Mouse (Mus musculus) small intestine, adult 2 months (tissue): ENCODE measurements at regions not wholly inside any gene's neighbourhood (a gene's known extent, or its start where the extent isn't known, plus 50 kb on each side); places are given as distances from the start of the nearest gene placed in this dataset.

Source experiments
- CTCF ChIP-seq: fragments of 200-500 bp; IDR thresholded peaks from 2 replicates; pipeline ENCODE4 v1.5.1; 2012; ENCODE audit warnings: low read depth, mild to moderate bottlenecking, control low read depth, inconsistent platforms, low read length, moderate library complexity, mixed read lengths; ENCODE audit not compliant: insufficient replicate concordance, insufficient read length; ENCODE audit errors: extremely low read depth
- POLR2A ChIP-seq: fragments of 200-500 bp; IDR thresholded peaks from 2 replicates; pipeline ENCODE4 v1.6.1; 2012; ENCODE audit warnings: low read depth, mild to moderate bottlenecking, control low read depth, inconsistent platforms, low read length, moderate library complexity

- TF ChIP-seq POLR2A (no peak), CTCF (no peak)
Observed at GRCm38 (mm10) chr8:113361900-113362299, 273.5 kb upstream of the Mon1b start.
